Mouse (Mus musculus) testis, adult 2 months (tissue): Measurements from ENCODE around the gene Arfip1. TPM values are rescaled to one million over a fixed set of nuclear protein-coding genes. Genes with fewer than 3 reads are reported as not detected.
A peak's percentile ranks its signal among the peaks of the same experiment; 100 is the strongest.

ENCODE experiments used
- H3K27ac ChIP-seq: fragments of 200-500 bp; 2 replicates; pipeline ENCODE4 v1.5.1; 2012; ENCODE audit warnings: low read depth, low read length; ENCODE audit not compliant: control insufficient read depth, insufficient read depth
- H3K27me3 ChIP-seq: fragments of 200-500 bp; 2 replicates; pipeline ENCODE4 v1.6.1; 2012; ENCODE audit warnings: mild to moderate bottlenecking, low read length, moderate library complexity; ENCODE audit not compliant: control insufficient read depth, insufficient read depth
- H3K36me3 ChIP-seq: fragments of 200-500 bp; 2 replicates; pipeline ENCODE4 v1.6.1; 2012; ENCODE audit warnings: mild to moderate bottlenecking, low read length; ENCODE audit not compliant: control insufficient read depth, insufficient read depth
- H3K4me1 ChIP-seq: fragments of 200-500 bp; 2 replicates; pipeline ENCODE4 v1.6.1; 2012; ENCODE audit warnings: low read length; ENCODE audit not compliant: control insufficient read depth, insufficient read depth
- H3K4me3 ChIP-seq: fragments of 200-500 bp; 2 replicates; pipeline ENCODE4 v1.5.1; 2012; ENCODE audit warnings: low read depth, mild to moderate bottlenecking, low read length, moderate library complexity, mixed read lengths; ENCODE audit not compliant: control insufficient read depth
- CTCF ChIP-seq: fragments of 200-500 bp; IDR thresholded peaks from 2 replicates; pipeline ENCODE4 v1.5.1; 2012; ENCODE audit warnings: low read depth, mild to moderate bottlenecking, inconsistent platforms, low read length, moderate library complexity; ENCODE audit not compliant: control insufficient read depth, insufficient read depth, insufficient replicate concordance
- POLR2A ChIP-seq: fragments of 200-500 bp; IDR thresholded peaks from 2 replicates; pipeline ENCODE4 v1.6.1; 2012; ENCODE audit warnings: low read depth, mild to moderate bottlenecking, inconsistent platforms, low read length, moderate library complexity; ENCODE audit not compliant: control insufficient read depth
- polyA plus RNA-seq: library from polyadenylated mRNA; depleted of rRNA; stranded (reverse); fragments of >200 nt; gene quantifications from 2 replicates; pipeline ENCODE4 v1.2.3, GENCODE M21; 2012

Gene Arfip1
- polyA plus RNA-seq, 1 experiment: 2.6 TPM

DNA sequence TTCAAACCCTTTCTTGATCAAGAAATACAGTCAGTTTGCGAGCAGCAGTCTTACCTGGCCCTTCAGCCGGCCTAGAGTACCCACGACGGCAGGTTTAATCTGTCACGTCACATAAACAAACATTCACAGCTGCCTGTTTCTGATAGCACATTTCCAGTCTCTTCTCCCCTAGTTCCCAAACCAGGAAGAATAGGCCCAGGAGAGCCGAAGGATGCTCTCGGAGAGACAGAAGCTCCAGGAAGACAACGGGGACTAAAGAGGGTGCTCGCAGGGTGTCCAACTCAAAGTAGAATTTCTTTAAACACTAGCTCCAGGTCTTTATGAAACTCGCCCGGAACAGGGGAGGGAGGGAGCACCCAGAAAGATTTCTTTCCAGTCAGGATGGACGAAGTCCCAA, 103.5 kb downstream of the Arfip1 start:
- Histone ChIP-seq H3K27me3 (peaks cover 5% of the 10 kb centered on the region; the same call in 1 of the 2 replicates), H3K27ac (no peak overlapping the region), H3K4me3 (peak overlapping the region; percentile 87), H3K4me1 (peaks cover 10% of the 10 kb centered on the region), H3K36me3 (no peaks in the 10 kb centered on the region)
- TF ChIP-seq CTCF: no peak
- no peak for TF ChIP-seq POLR2A

DNA sequence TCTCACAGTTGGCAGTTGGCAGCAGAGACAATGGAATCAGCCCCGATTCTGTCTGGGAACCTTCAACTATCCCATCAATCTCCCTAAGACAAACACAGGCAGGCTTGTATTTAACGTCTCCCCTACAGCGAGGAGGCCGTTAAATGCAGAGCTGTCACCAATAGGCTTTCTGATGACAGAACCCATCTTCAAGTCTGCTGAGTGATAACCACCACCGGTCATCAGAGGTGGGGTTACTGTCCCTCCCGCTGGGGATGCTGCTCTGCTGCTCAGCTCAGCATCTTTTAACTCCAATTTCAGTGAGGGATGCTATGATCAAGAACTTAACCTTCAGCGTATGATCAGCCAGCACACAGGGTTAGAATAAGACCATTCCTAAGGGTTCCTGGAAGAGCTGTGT, 104.2 kb downstream of the Arfip1 start:
- TF ChIP-seq POLR2A (no peak), CTCF (no peak)
- Histone ChIP-seq H3K4me1 (peaks cover 10% of the 10 kb centered on the region), H3K27me3 (peaks cover 5% of the 10 kb centered on the region; the same call in 1 of the 2 replicates), H3K27ac (no peak overlapping the region), H3K36me3 (no peaks in the 10 kb centered on the region), H3K4me3 (peak overlapping the region; percentile 87)

DNA sequence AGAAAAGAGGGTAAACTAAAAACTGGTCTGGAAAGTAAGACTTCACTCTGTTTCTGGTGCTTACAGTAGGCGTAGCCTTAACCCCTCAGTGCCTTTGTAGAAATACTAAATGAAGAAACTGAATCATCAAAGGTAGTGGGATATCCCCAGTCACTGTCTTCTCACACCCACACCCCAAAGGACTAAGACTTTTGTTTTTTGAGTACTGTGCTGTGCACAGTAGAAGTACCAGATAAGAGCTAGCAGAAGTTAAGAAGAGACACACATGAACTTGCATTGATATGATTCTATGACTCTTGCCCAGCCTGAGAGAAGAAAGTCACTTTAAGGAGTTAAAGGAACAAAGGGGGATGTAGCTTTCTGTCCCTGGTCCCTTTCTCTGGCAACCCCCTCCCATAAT, 104.9 kb downstream of the Arfip1 start:
- no peak for TF ChIP-seq CTCF
- TF ChIP-seq POLR2A: no peak
- no peak overlapping the region for H3K27ac ChIP-seq
- peaks cover 5% of the 10 kb centered on the region; the same call in 1 of the 2 replicates for H3K27me3 ChIP-seq
- H3K4me3 ChIP-seq: peak overlapping the region; percentile 87; the same call in 1 of the 2 replicates
- H3K36me3 ChIP-seq: no peaks in the 10 kb centered on the region
- H3K4me1 ChIP-seq: peaks cover 10% of the 10 kb centered on the region

DNA sequence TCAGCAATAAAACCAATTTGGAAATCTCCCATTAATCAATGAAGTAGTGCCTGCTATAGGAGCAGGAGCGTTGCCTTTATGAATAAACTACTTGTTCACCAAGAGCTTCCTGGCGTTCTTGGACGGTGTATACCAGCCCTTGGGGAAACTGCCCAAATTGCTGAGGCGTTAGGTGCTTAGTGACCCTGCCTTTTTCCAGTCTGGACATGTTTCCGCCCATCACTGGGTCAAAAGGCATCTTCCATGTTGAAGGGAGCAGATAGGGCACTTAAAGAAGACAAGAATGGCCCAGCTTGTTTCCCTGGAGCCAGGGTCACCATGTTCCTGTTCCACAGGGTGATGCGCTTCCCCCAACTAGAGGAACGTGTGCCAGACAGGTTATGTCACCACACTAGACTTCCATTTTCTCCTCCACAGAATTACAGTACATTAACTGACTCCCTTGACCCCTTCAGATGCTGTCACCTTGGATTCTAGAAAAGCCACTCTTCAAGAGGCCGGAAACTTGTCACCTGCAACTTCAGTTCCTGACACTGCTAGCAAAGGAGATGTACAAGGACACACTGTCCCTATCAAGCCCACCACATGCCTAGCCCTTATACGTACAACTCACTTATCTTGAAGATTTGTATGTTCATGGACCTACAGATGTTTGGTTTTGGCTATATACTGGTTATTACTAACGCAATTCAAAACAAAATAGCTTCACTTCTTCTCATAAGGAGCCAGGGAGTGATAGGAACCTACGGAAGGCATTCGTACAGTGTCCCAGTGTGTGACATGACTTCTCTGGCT, 107.2 kb downstream of the Arfip1 start:
- Histone ChIP-seq H3K4me1 (peaks cover 10% of the 10 kb centered on the region), H3K27ac (no peak overlapping the region), H3K27me3 (peaks cover 5% of the 10 kb centered on the region; the same call in 1 of the 2 replicates), H3K36me3 (no peaks in the 10 kb centered on the region), H3K4me3 (peak overlapping the region; percentile 80)
- no peak for TF ChIP-seq CTCF
- TF ChIP-seq POLR2A: no peak

DNA sequence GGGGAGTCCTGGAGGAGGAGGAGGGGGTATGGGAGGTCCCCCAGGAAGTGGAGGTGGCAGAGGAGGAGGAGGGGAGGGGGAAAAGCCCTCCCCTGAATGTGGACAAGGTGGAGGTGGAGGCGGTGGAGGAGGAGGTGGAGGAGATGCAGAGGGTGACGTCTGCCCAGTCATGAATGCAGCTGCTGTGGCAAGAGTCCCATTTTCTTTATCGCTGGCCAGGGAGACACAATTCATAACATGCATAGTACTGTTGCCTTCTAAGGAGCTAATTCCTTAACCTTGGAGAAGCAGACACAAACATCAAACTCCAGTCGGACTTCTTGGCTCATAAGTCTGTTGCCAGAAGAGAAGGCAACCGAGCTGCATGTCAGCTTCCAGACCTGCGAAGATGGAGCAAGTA, 108.0 kb downstream of the Arfip1 start:
- Histone ChIP-seq H3K4me1 (peaks cover 6% of the 10 kb centered on the region), H3K27ac (no peak overlapping the region; the same call in 1 of the 2 replicates), H3K4me3 (peak overlapping the region; percentile 80), H3K27me3 (peaks cover 5% of the 10 kb centered on the region; the same call in 1 of the 2 replicates), H3K36me3 (no peaks in the 10 kb centered on the region)
- TF ChIP-seq POLR2A: no peak
- no peak for TF ChIP-seq CTCF

GRCm38 (mm10) chr3:84472955-84473354, 109.5 kb downstream of the Arfip1 start:
- TF ChIP-seq POLR2A: no peak
- Histone ChIP-seq H3K27me3 (no peaks in the 10 kb centered on the region), H3K4me3 (peak overlapping the region; percentile 43), H3K36me3 (no peaks in the 10 kb centered on the region), H3K27ac (no peak overlapping the region), H3K4me1 (no peaks in the 10 kb centered on the region; the same call in 1 of the 2 replicates)

DNA sequence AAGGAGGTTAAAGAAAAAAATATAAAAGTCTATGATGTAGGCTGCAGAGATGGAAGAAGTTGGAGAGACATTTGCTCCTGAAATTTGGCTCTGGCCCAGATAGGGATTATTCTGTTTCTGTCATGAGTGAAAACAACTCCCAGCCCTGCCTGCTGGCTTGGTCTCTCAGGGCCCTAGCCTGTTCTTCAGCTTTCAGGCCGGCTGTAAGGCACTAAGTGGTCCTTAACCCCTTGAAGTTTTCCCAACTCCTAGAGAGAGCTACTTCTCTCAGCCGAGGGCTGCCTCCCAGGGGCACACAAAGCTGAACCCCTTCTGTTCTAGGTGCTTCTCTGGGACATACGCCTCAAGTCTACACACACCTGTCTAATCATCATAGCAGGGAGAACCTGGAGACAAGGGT, 109.9 kb downstream of the Arfip1 start:
- no peaks in the 10 kb centered on the region for H3K36me3 ChIP-seq
- no peaks in the 10 kb centered on the region for H3K4me1 ChIP-seq
- TF ChIP-seq CTCF (no peak), POLR2A (no peak)
- peak overlapping the region; percentile 43 for H3K4me3 ChIP-seq
- H3K27me3 ChIP-seq: no peaks in the 10 kb centered on the region
- no peak overlapping the region for H3K27ac ChIP-seq

DNA sequence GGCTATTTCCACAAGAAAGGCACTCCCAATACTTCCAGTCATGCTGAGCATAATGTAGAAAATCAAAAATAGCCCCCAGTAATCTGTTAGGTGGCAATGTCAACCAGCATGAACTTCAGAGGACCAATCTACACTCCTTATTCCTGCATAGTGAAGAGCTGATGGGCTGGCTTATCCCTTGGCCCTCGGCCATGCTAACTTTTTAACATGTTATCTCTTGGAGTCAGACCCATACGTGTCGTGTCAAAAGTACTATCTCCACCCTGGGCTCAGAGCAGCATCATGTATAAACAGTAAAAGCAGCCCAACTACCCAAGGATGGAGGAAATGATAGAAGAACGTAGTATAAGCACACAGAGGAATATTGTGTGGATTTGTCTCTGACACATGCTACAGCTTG, 111.3 kb downstream of the Arfip1 start:
- Histone ChIP-seq H3K27ac (no peak overlapping the region), H3K36me3 (no peaks in the 10 kb centered on the region)

More for the DNA sequence above, 111.3 kb downstream of the Arfip1 start:
- no peak for TF ChIP-seq CTCF
- no peak for TF ChIP-seq POLR2A
- Histone ChIP-seq H3K4me3 (no peak overlapping the region), H3K4me1 (no peaks in the 10 kb centered on the region), H3K27me3 (no peaks in the 10 kb centered on the region)
